In genomic region chr12:111038976-111039612, GRCm38 (mm10) we compare ENCODE assay signal across 8 mouse cellular contexts. TPM values are rescaled to one million over a fixed set of nuclear protein-coding genes. Genes with fewer than 3 reads are reported as not detected.
DNase-seq lines count a peak whose midpoint lies in the region; ATAC-seq lines count a peak whose summit lies in the region.

Gene Rcor1 (plus strand): TSS chr12:111039351.

- peaks cover 10% of the 10 kb centered on the region for H3K36me3 ChIP-seq in hindbrain, embryonic 12.5 days

- ATAC-seq in hindbrain, embryonic 12.5 days (ENCODE audit: low FRiP score): peak; percentile 96

- H3K4me3 ChIP-seq in hindbrain, embryonic 12.5 days: peak within 1 kb of the TSS; percentile 94

- no peaks in the 10 kb centered on the region for H3K27me3 ChIP-seq in hindbrain, embryonic 12.5 days

- H3K27ac ChIP-seq in hindbrain, embryonic 12.5 days: peak within 1 kb of the TSS; percentile 98

- H3K4me1 ChIP-seq in hindbrain, embryonic 12.5 days: peaks cover 18% of the 10 kb centered on the region

- peak within 1 kb of the TSS; percentile 97 for H3K9ac ChIP-seq in hindbrain, embryonic 12.5 days

- H3K4me2 ChIP-seq in hindbrain, embryonic 12.5 days (replicated peaks): peak within 1 kb of the TSS; percentile 96

- peak; percentile 100 for DNase-seq in NIH3T3 (ENCODE audit: low read depth)
- DNase-seq in cerebellum, postnatal 10 days: peak; percentile 98 to 100
- peak; percentile 99 to 100 for DNase-seq in frontal cortex, postnatal 10 days (ENCODE audit: low spot score in 2 of 2)
- peak; percentile 99 for DNase-seq in layer of hippocampus, postnatal 14 days (ENCODE audit: low spot score in 2 of 2)
- peak; percentile 99 for DNase-seq in lung, postnatal 14 days
- DNase-seq in retina, adult 2 months (ENCODE audit: low read depth, low spot score): peak; percentile 98
- peak; percentile 99 to 100 for DNase-seq in thymus, postnatal 36 days

- under 1% methylated on average over 31 of the region's 76 CpGs for WGBS in hindbrain, embryonic 12.5 days

- H3K9me3 ChIP-seq in hindbrain, embryonic 12.5 days (replicated peaks): no peaks in the 10 kb centered on the region

RNA-seq across cellular contexts. Expression of gene Rcor1, which starts in this region (rescaled TPM):
- 8.8 and 10.0 TPM in 2 replicates for polyA plus RNA-seq in hindbrain, embryonic 12.5 days (2016; fragmentation: Nextera tagmentation; extraction: Ambion mirVana)
- 10 to 100 TPM; 17.6 to 19.2 TPM for total RNA-seq in layer of hippocampus, postnatal 14 days (2021)

Comparison
In these comparisons a context has a peak if more than half of its experiments do, and no peak if none do; other contexts are left out.
1. Peak in every context shown above with its lines: DNase-seq, ATAC-seq, H3K4me3 ChIP-seq and H3K27ac ChIP-seq.